Mouse (Mus musculus): ENCODE data around the gene Tmem259.
A peak's percentile ranks its signal among the peaks of the same experiment; 100 is the strongest.

Gene Tmem259

DNA sequence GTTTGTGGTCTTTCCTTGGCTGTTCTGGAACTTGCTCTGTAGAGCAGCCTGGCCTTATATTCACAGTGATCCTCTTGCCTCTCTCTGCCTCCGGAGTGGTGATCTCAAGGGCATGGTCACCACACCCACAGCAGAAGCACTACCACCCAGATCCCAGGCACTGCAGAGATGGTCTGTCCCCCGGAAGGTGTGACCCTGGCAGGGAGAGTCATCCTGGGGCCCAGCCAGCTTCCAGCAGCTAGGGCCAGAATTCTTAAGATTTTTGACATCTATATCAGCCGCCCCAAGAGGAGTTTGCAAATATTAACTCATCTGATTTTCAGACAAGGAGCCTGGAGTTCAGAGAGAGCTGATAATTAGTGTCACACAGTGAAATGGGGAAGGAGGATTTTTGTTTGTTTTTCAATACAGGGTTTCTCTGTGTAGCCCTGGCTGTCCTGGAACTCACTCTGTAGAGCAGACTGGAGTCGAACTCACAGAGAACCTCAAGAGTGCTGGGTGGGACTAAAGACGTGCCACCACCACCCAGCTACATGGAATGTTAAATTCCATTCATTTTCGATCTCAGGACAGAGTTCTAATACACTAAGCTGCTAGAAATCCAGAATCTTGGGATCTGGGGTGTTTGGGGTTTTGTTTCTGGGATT lies 2.2 kb upstream of the Tmem259 start:
- DNase-seq, result no peak

DNA sequence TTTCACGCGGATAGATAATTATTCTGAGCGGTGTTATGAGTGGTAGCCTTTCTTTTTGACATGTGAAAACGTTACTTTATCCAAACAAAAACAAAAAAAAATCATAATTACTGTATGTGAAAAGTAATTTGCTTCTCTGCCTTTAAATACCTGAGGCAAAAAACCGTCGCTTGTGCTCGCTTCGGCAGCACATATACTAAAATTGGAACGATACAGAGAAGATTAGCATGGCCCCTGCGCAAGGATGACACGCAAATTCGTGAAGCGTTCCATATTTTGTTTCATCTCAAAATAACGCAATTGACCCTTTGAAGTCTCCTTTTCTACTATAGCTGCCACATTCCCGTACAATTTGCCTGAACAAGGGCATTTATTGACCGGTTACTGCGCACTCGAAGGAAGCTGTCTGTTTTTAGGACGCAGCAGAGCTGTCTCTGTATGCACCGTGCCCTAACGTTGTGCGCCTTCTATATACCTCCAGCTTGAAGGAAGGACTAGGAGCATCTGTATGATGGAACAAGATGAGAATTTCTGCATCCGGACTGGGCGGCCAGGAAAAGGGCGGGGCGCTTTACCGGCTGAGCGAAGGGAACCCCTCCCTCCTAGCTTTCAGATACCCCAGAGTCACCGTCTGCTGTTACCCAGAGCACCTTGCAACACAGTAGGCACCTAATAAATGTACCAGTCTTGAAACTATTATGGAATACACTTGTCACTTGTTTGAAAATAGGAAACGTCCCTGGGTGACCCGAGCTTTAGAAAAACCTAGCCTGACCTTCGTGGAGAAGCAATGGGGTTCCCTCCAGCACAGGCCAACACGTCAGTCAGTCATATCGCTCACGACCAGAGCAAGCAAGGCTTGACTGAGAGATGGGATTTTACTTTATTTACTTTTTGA lies 1.5 kb upstream of the Tmem259 start:
- DNase-seq, result peak; percentile 81

DNA sequence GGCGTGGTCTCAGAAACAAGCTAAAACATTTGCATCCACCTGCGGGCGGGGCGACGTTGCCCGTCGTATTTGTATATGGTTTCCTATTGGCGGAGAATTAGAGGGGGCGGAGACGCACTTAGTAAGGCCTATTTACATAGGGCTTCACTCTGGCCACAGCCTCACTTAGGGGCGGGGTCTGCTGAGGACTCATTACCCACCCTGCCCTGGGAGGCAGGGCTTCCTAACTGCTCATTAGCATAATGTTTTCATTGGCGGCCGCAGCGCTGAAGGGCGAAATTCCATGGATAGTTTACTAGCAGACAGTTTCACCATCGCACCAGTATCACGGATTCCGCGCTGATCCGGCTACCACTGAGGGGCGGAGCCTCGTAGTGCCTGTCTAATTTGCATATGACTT lies 741 bp upstream of the Tmem259 start:
- DNase-seq, result peak; percentile 94

DNA sequence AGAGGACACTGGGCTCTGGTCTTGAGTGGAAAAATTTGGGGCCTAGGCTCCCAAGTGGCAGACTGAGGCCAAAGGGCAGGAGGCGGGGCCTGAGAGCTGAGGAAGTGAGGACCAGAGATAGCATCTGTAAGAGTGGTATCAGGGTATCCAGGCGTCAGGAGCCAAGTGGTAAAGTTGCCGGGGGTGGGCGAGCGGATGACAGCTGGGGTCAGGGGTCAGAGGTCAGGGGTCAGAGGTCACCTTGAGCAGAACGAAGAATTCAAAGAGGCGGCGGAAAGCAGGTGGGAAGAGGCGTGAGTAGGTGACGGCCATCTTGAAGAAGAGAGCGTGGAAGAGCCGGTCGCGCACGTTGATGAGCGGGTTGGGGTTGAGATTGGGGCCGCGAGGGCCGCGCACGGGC lies 460 bp downstream of the Tmem259 start:
- peak; percentile 86 for DNase-seq

DNA sequence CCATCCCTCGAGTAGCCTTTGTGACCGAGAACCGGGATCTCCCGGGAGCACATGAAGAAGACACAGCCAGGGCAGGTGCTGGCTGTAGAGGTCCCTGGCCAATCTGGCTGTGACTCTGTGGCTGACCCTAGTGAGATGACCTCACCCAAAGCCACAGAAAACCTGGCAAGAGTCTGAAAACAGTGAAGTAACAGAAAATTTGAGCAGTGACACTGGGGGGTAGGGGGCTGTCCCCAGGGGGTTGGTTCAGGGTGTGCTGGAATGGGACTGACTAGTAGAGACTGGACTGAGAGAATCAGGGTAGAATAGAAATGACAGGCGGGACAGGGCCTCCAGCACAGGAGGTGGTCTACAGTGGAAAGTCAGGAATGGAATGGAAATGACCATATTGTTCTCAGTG lies 925 bp downstream of the Tmem259 start:
- no peak for DNase-seq

DNA sequence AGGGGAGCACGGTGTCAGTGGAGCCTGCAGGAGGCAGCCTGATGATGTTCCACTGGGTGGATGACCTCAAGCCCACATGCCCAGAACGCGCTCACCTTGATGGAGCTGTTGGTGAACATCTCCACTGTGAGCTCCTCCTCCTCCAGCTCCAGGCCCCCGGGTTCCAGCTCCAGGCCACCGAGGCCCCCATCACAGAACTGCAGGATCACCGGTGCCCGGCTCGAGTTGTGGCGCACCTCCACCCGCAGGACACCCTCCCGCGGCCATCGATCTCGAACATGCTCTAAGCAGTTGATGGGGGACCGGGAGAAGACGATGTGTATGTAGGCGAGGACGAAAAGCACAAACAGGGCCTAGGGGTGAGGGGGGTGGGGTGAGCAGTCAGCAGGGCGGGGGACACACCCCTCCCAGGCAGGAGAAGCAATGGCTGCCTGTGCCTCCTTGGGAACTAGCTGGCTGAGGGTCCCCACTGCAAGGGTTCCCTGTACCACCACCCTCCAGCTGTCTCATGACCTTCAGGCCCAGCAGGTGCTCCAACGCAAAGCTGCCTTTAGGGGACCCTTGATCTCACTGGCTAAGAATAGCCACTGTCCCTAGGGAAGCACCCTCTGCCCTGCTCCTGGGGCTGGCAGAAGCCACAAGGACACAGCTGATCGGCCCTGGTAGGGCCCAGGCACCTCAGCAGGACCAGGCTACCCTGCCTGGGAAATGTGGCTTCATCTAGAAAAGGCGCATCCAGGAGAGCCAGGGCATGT lies 4.6 kb downstream of the Tmem259 start:
- DNase-seq, result peak; percentile 16

DNA sequence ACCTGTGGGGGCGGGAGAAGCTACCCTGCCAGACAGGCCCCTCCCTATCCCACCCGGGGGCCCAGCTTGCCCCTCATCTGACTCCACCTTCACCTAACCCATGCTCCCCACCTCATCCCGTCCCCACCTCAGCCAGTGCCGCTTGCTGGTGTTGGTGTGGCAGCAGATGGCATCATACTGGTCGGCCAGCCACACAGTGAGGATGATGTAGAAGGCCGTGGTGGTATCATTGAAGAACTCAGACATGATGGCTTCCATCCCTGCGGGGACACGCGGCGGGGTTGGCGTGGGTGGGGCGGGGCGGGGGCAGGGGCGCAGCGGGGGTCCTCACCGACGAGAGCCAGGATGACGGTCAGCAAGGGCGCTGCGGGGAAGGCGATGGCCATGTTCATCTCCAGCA lies 6.1 kb downstream of the Tmem259 start:
- no peak for DNase-seq

DNA sequence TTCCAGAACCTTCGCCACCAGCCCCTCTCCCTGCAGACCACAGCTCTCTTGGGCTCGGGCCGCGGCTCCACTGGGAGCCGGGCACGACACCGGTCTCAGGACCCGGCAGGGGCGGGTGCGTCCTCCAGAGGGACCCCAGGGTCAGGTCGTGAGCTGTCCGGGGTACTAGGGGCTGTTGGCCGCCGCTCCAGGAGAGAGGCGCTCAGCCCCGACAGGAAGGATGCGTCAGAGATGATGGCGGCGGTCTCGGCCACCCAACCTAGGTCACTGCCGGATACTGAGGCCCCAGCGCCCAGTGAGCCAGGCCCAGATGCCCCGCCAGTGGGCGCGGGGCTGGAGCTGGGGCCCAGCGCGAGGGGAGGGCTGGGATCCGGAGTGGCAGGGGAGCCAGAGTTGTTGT lies 6.8 kb downstream of the Tmem259 start:
- no peak for DNase-seq

DNA sequence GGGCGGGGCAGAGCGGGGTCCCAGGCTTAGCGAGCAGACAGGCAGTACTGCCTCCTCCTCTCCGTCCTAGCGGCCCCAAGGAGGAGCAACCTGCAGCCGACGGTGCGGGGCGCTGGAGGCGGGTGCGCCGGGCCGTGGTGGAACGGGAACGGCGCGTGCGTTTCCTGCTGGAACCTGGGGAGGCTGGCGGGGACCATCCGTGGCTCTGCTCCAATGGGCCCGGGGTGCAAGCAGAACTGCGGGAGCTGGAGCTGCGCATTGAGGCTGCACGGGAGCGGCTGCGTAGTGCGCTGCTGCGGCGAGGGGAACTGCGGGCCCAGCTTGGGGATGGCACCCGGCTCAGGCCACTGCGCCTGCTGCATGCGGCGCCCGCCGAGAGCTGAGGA lies 7.4 kb downstream of the Tmem259 start:
- DNase-seq, result no peak

DNA sequence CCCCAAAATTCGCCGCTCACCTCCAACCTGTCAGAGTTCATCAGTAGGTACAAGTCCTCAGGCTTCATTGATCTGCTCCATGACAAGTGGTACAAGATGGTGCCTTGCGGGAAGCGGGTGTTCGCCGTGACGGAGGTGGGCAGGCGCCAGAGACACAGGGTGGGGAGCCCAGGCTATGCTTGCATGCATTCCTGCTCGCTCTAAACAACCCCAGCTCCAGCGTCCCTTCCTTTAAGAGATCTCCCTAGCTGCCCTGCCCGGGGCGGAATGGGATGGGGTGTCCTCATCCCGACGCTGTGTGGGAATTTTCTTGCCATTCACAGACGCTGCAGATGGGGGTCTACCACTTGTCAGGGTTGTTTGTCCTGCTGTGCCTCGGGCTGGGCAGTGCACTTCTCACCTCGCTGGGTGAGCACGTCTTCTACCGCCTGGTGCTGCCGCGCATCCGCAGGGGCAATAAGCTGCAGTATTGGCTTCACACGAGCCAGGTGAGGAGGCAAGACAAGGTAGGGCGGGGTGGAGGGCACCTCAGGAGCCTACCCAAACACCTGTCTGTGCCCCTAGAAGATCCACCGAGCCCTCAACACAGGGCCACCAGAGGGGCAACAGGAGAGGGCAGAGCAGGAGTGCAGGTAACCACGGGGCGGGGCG lies 7.9 kb downstream of the Tmem259 start:
- no peak for DNase-seq

DNA sequence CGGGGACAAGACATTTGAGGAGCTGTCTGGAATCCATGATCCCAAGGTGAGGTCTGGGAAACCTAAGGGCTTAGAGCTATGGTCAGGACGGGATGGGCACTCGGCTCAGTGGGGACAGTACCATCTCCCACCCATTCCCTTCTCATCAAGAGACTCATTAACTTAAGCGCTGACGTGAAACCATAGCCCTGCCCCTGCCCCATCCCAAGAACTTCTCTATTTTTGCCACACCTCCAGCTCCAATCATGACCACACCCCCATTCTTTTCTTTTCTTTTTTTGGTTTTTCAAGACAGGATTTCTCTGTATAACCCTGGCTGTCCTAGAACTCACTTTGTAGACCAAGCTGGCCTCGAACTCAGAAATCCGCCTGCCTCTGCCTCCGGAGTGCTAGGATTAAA lies 9.5 kb downstream of the Tmem259 start:
- no peak for DNase-seq

DNA sequence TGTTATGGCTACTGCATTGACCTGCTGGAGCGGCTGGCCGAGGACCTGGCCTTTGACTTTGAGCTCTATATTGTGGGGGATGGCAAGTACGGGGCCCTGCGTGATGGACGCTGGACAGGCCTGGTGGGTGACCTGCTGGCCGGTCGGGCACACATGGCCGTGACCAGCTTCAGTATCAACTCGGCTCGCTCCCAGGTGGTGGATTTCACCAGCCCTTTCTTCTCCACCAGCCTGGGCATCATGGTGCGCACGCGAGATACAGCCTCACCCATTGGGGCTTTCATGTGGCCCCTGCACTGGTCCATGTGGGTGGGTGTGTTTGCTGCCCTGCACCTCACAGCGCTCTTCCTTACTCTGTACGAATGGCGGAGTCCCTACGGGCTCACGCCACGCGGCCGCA lies 10.0 kb downstream of the Tmem259 start:
- DNase-seq, result no peak

DNA sequence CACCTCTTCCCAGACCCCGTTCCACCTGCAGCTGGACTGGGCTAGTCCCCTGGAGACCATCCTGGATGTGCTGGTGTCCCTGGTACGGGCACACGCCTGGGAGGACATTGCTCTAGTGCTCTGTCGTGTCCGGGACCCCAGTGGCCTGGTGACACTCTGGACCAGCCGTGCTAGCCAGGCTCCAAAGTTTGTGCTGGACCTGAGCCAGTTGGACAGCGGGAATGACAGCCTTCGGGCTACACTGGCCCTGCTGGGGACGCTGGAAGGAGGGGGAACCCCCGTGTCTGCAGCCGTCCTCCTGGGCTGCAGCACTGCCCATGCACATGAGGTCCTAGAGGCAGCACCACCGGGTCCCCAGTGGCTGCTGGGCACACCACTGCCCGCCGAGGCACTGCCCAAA lies 11.3 kb downstream of the Tmem259 start:
- no peak for DNase-seq

DNA sequence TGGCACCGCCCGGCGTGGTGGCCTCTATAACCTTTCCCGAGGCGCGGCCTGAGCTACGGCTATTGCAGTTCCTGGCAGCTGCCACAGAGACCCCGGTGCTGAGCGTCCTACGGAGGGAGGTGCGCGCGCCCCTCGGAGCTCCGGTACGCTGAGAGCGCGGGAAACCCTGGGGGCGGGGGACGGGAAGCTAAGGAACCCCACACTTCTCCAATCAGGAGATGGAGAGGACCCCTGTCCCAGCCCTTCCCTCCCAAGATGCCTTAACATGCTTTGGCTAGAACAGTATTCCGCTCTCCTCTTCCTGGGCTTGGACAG lies 13.0 kb downstream of the Tmem259 start:
- DNase-seq, result no peak

DNA sequence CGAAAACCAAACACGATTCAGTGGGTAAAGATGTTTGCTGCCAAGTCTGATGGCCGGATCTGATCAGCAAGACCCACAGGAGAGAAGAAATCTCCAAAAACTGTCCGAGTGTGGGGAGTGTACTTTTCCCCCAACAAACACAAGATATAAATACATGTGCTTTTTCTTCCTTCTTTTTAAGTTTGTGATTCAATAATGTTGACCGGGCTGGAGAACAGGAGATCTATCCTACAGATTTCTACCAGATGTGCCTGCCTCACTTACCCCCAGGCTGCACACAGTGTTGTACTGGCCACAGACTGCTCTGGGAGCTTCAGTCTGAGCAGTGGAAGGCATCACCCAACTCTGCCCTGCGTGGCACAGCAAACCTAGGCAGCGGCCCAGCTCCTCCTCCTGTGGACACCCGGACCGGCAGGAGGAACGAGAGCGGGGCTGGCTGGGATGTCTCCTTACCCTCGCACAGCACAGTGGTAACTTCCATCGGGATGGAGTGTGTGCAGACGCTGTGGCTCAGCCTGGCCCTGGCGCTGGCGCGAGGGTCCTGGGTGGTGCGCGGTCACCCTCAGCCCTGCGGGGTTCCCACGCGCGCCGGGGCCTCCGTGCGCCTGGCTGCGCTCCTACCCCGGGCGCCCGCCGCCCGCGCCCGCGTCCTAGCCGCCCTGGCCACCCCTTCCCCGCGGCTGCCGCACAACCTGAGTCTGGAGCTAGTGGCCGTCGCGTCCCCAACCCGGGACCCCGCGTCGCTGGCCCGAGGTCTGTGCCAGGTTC lies 13.5 kb downstream of the Tmem259 start, which contains the start of gene Grin3b:
Grin3b (plus strand) TSS at position 301 of the 768 bp plus-strand sequence.
- DNase-seq, result no peak

DNA sequence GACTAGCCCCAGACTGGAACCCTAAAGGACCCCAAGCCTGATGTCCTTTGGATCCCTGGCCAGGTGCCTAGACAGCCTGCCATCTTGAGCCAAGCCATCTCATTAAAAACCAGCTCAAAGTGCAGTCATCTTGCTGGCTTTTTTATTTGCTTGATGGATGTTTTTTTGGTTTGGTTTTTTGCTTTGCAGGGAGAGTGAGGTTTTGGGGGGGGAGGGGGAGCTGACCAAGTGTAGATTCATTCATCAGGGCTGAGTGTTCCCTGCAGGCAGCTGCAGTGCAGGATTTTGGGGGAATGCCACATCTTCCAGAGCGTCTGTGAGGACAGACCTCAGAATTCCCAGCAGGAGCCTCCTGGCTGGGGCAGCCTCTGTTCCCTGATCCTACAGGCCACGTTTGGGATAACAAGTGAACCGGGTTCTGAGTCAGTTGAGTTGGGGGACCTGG lies 15.0 kb downstream of the Tmem259 start:
- DNase-seq, result no peak

DNA sequence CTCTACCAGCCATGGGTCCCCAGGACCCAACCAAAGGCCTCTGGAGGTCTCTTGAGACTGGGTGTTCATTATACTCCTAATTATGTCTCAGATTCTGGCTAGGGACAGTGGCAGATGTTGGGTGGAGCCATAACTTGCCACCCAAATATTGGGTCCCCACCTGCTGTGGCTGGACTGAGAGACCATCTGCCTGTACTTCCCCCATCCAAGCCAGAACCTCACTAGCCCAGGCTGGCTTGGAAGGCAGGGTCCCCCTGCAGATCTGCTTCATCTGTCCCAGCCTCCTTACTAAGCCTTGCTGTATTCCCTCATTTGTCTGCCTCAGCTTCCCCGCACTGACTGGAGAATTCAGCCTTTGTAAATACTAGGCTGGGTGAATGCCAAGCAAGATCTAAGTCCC lies 15.9 kb downstream of the Tmem259 start:
- DNase-seq, result no peak

DNA sequence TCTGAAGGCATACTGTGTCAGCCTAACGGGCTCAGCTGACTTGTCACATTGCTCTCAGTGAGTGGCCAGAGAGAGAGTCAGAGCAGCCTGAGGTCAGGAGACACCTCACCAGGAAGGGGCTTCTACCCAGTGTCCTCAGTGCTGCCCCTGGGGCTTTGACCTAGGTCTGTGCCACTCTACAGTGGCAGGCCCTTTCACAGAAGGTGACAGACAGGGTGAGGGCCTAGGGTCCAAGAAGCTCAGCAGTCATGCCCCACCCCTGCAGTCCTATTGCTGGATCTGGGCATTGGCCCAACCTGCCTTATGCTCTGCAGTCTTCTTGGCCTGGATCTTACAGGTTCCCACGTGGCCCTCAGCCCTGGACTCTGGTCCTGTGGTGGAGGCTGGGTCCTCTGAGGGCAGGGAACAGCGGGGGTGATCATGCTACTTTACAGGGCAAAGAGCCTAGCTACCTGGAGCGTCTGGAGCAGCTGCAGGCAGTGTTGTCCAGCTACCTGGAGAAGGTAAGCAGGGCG lies 17.2 kb downstream of the Tmem259 start:
- no peak for DNase-seq

DNA sequence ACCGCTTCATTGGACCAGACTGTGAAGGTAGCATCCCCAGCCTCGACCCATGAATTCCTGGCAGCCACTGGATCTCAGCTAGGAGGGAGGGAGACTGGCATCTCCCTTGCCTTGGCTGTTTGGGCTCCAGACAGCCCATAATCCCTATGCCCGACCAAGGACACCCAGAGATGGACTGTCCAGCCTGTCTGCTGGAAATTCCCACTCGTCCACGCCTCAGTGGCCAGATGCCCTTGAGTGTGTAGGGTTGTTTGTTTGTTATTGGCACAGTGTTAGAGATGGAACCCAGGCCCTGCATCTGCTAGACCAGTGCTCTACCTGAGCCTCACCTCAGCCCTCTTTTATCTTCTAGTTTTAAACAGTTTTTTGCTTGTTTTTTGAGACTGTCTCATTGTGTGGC lies 18.8 kb downstream of the Tmem259 start:
- no peak for DNase-seq

DNA sequence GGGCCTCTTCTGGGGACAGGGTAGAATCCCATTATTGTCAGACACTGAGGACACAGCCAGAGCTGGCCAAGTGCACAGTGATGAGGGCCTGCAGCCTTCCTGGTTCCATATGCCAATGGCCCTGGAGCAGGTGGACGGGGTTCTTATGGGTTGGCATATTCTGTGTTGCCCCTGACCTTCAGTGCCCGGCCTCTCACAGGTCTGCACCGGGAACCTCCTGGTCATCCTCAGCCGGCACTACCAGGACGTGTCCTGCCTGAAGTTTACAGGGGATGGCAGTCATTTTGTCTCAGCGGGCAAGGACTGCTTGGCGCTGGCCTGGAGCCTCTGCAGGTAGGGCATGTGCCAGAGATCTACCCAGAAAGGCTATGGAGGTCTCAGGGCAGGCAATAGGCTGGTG lies 19.4 kb downstream of the Tmem259 start:
- DNase-seq, result no peak

DNA sequence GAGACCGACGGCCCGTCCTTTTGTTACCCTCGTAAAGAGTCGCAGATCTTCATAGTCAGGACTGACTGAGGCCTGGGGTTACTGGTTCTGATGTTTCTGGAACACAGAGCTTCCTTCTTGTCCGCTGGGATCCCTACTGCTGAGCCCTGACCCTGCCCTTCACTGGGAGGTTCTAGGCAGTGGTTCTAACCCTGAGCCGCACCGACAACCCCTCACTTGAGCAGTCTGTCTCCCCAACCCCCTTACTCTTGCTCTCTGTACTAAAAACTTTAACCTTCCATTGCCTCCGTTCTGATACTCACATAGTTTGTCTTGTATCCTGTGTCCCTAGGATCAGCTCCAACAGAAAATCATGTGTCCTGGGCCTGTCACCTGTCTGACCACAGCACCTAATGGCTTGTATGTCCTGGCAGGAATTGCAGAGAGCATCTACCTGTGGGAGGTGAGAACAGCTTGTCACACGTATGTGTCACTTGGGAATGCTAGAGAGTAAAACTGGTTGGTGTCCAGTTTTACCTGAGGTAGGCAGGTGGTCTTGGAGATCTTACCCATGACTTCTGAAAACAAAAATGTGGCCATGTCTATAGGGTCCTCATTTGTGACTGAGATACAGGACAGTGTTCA lies 23.3 kb downstream of the Tmem259 start:
- DNase-seq, result no peak

All from thymus, postnatal 4 days (tissue).